Mouse (Mus musculus): ENCODE data around the gene Pigm. TPM values are rescaled to one million over a fixed set of nuclear protein-coding genes. Genes with fewer than 3 reads are reported as not detected.

Pigm gene
- total RNA-seq, 1 experiment from 2014 or later = 17.4 TPM

DNA sequence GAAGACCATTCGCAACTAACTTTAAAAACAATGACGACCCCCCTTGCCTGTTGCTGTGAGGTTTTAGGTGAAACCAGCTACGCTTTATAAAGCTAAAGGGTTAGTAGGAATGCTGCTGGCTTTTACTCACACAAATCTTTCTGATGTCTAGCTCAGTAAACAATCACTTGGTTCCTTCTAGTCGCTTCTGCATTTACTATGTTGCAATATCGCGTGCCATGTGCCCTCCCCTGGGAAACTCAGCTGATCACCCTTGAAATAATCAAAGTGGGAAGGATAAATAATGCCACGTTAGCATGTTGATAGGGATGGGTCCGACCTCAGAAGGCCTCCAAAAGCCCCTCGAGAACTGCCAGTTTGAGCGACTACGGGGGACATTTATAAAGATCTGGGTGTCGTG is 29.0 kb upstream of the Pigm start:
- no peak; a peak in 1 of 4 replicates for ATAC-seq (replicated peaks in 1 of 2; ENCODE audit: insufficient read depth in 1 of 2, low FRiP score in 2 of 2, low TSS enrichment in 1 of 2, low read depth in 1 of 2, poor library complexity in 2 of 2, severe bottlenecking in 2 of 2)

DNA sequence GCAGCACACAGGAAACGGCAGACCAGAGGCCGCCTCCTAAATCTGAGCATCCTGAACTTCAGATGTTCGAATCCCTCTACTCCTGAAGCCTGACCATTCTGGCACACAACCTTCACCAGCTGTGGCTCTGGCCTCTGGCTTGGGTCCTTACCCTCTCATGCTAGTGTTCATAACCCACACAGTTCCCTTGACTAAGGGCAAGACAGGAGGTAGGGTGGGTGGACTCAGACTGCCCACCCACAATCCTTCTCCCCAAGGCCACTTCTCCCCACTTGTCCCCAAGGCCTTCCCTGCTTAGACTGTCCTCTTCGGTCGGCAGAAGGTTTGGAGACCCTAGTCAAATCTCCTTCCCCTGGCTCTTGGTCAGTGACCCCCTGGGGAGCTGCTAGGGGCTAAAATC is 26.8 kb upstream of the Pigm start:
- ATAC-seq (replicated peaks in 1 of 2; ENCODE audit: insufficient read depth in 1 of 2, low FRiP score in 2 of 2, low TSS enrichment in 1 of 2, low read depth in 1 of 2, poor library complexity in 2 of 2, severe bottlenecking in 2 of 2) = no peak

DNA sequence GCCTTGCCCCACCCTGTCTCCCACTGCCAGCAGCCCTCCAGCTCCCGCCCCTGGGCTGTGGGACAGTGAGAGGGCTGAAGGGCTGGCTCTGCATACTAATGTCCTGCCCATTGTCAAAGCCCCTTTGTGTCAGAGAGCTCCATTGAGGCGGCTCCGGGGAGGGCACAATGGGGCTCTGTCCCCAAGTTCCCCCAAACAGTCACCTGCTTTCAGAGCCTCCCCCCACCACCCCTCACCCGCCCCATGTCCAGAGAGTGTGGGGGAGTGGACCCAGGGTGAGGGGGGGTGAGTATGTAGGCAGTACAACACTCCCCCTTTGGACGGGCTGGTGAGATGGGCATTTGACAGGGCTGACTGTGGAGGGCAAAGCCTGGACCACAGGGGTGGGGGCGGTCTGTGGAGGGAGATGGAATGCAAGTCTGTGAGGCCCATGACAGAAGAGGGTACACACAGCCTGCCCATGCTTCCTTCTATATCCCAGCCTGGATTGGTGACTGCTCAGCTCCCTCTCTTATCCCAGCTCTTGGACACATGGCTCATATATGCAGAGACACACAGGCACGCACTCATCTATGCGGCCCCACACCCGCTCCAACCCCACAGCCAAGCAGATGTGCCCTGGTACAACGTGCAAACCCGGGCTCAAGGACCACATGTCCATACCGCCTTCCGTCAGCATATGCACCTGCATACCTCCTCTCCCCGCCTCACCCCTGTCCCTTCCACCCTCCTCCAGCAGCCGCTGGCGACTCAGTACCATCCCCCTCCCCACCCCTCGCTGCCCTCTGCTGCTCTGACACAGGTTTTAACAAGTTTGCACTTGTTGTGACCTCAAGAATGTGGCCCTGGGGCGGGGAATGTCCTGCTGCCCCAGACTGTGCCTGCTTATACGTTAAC is 26.2 kb upstream of the Pigm start:
- ATAC-seq (replicated peaks in 1 of 2; ENCODE audit: insufficient read depth in 1 of 2, low FRiP score in 2 of 2, low TSS enrichment in 1 of 2, low read depth in 1 of 2, poor library complexity in 2 of 2, severe bottlenecking in 2 of 2) = no peak

DNA sequence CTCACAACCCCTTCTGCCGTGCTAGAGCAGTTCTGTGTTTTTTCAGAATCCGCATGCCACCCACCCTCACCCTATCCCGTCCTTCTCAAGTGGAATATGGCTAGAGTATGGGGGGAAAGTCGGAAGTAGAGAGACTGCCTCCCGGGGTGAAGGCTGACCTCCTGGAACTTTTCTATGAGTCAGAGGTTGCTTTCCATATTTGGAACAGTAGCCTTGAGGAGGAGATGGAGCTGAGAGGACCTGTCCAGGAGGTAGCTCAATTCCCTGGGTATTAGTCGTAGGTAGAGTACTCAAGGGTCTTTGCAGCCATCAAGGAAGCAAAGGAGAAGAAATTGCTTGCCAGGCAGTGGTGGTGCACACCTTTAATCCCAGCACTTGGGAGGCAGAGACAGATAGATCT is 24.3 kb upstream of the Pigm start:
- ATAC-seq (replicated peaks in 1 of 2; ENCODE audit: insufficient read depth in 1 of 2, low FRiP score in 2 of 2, low TSS enrichment in 1 of 2, low read depth in 1 of 2, poor library complexity in 2 of 2, severe bottlenecking in 2 of 2) = no peak

DNA sequence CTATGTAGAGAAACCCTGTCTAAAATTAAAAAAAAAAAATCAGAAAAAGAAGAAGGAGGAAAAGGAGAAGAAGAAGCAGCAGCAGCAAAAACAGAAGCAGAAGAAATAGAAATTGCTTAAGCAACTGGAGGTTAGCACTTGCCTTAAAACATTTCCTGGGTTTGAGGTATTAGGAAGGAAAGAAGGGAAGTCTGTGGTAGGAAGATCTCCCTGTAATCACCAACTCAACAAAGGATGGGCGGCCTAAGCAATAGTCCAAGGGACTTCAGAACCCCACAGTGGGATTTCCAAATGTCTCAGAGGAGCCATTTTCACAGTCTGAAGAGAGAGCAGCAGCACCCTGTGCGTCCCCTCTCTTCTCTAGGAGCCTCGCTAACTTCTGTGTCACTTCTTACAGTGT is 23.9 kb upstream of the Pigm start:
- peak in 1 of 2 experiments; percentile 78; a peak in 2 of 4 replicates for ATAC-seq (replicated peaks in 1 of 2; ENCODE audit: insufficient read depth in 1 of 2, low FRiP score in 2 of 2, low TSS enrichment in 1 of 2, low read depth in 1 of 2, poor library complexity in 2 of 2, severe bottlenecking in 2 of 2)

DNA sequence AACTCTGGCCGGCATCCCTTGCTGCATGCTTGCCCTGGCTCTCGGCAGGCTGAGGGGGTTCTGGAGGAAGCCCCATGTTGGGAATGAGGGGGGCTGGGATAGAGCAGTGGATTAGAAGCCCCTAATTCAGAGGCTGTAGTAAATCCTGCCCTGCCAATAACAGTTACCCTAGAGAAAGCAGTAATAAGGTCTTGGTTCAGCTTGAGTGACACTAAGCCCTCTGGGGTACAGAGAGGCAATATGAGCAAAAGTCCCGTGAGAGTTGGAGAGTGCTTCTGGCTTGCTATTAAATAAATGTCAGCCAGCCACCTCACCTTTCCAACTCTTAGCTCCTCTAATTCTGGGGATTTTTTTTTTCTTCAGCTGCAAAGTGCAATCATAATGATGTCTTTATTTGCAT is 21.0 kb upstream of the Pigm start:
- no peak for ATAC-seq (replicated peaks in 1 of 2; ENCODE audit: insufficient read depth in 1 of 2, low FRiP score in 2 of 2, low TSS enrichment in 1 of 2, low read depth in 1 of 2, poor library complexity in 2 of 2, severe bottlenecking in 2 of 2)

DNA sequence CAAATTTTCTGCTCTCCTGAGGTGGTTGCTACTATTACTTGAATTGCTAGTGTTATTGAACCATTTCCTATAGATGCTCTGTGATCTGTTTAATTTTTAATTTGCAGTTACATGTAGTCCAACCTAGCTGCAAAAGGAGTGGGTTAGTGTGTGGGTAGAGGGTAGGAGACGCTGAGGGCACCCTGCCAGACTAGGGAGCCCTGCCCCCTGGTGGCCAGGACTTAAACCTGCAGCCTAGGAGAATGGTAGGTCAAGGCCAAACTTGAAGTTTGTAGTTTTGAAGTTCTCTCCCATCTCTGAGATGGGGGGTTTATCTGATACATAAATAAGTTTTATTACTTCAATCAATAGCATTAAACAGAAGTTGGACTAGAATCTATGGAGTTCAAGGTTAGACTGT is 18.8 kb upstream of the Pigm start:
- peak; percentile 86 to 89 for ATAC-seq (replicated peaks in 1 of 2; ENCODE audit: insufficient read depth in 1 of 2, low FRiP score in 2 of 2, low TSS enrichment in 1 of 2, low read depth in 1 of 2, poor library complexity in 2 of 2, severe bottlenecking in 2 of 2)

DNA sequence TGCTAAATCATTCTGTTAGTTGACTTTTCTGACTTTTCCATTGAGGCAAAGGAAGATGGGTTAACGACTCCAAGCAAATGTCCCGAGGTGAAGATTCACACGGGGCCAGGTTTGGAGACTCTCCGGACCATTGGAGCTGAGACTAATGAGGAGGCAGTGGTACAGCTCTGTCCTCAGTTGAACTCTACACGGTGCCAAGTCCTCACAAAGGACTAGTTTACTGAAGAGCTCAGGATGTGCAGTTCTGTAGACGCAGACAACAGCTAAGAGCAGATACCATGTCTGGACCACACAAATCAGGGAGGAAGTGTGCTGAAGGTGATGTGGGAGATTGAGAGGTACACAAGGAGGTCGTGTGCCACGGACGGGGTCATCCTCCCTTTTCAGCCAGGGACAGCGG is 18.0 kb upstream of the Pigm start:
- ATAC-seq (replicated peaks in 1 of 2; ENCODE audit: insufficient read depth in 1 of 2, low FRiP score in 2 of 2, low TSS enrichment in 1 of 2, low read depth in 1 of 2, poor library complexity in 2 of 2, severe bottlenecking in 2 of 2) = no peak

DNA sequence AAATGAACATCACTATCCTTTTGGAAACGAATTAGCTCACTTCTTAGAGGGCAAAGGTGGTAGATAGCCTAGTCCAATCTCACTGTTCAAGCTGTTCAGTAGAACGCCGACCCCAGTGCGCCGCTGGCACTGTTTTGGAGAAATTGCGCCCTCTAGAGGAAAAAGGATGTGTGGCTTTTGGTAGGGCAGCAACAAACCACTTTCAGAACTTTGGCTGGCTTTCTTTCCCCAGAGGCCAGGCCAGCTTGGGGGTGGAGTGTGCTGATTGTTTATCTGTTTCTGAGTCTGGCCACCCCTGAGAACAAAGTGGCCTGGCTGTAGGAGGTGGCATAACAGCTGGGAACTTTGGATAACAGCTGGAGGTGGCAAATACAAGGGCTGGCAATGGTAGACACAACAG is 11.7 kb upstream of the Pigm start:
- peak; percentile 63 to 65; a peak in 3 of 4 replicates for ATAC-seq (replicated peaks in 1 of 2; ENCODE audit: insufficient read depth in 1 of 2, low FRiP score in 2 of 2, low TSS enrichment in 1 of 2, low read depth in 1 of 2, poor library complexity in 2 of 2, severe bottlenecking in 2 of 2)

DNA sequence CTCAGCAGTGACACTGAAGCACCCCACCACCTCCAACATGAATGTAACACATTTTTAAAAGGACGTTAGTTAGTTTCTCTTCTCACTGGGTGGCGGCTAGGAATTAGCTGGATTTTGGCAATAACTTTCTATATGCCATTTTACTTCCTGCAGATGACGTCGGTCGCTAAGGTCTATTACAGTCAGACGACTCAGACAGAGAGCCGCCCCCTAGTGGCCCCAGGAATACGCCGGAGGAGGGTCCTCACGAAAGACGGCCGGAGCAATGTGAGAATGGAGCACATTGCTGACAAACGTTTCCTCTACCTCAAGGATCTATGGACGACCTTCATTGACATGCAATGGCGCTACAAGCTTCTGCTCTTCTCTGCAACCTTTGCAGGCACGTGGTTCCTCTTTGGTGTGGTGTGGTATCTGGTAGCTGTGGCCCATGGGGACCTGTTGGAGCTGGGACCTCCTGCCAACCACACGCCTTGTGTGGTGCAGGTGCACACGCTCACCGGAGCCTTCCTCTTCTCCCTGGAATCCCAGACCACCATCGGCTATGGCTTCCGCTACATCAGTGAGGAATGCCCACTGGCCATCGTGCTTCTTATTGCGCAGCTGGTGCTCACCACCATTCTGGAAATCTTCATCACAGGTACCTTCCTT is 7.5 kb upstream of the Pigm start:
- ATAC-seq (replicated peaks in 1 of 2; ENCODE audit: insufficient read depth in 1 of 2, low FRiP score in 2 of 2, low TSS enrichment in 1 of 2, low read depth in 1 of 2, poor library complexity in 2 of 2, severe bottlenecking in 2 of 2) = peak; percentile 68

DNA sequence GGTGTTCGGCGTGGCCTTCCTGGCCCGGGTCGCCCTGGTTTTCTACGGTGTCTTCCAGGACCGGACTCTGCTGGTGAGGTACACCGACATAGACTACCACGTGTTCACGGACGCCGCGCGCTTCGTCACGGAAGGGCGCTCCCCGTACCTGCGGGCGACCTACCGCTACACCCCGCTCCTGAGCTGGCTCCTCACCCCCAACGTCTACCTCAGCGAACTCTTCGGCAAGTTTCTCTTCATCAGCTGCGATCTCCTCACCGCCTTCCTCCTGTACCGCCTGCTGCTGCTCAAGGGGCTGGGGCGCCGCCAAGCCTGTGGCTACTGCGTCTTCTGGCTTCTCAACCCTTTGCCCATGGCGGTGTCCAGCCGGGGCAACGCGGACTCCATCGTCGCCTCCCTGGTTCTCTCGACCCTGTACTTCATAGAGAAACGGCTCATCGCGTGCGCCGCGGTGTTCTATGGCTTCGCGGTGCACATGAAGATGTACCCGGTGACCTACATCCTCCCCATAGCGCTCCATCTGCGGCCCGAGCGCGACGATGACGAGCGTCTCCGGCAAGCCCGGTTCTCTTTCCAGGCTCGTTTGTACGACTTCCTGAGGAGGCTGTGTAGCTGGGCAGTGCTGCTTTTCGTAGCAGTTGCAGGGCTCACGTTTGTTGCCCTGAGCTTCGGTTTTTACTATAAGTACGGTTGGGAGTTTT is 562 bp downstream of the Pigm start:
- ATAC-seq (replicated peaks in 1 of 2; ENCODE audit: insufficient read depth in 1 of 2, low FRiP score in 2 of 2, low TSS enrichment in 1 of 2, low read depth in 1 of 2, poor library complexity in 2 of 2, severe bottlenecking in 2 of 2) = peak; percentile 33 to 43; a peak in 3 of 4 replicates

DNA sequence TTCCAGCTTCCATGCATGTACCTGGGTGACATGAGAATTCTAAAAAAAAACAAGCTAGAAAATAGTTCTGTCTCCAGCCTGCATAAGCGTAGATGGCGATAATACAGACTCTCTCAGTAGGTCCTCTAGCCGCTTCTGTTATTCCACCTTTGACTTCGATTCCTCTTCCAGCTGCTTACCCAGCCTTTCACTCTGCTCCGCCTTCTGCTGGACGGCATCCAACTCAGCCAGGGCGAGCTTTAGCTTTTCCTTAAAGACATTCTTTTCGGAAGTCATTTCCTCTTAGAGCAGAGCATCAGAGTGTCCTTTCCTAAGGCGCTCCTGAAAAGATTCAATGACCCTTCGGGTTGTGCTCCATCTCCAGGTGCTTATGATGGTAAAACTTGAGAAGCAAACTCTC is 3.7 kb downstream of the Pigm start:
- ATAC-seq (replicated peaks in 1 of 2; ENCODE audit: insufficient read depth in 1 of 2, low FRiP score in 2 of 2, low TSS enrichment in 1 of 2, low read depth in 1 of 2, poor library complexity in 2 of 2, severe bottlenecking in 2 of 2) = no peak

DNA sequence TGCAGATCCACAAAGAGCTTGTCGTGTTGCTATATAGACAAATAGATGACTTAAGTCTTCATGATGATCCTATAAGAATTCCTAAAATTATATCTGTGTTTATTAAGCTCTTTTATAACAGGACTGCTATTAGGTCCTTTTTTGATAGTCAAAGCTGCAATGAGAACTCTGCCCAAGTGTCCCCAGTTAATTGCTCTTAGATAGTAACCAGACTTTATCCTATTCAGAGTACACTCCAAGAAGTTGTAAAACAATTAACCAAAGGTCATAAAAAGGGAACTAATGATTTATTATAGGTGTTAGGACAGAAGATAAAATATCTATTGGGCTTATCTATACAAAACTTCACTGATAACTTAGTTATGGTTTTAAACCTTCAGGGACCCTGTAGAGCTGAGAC is 5.7 kb downstream of the Pigm start:
- no peak for ATAC-seq (replicated peaks in 1 of 2; ENCODE audit: insufficient read depth in 1 of 2, low FRiP score in 2 of 2, low TSS enrichment in 1 of 2, low read depth in 1 of 2, poor library complexity in 2 of 2, severe bottlenecking in 2 of 2)

DNA sequence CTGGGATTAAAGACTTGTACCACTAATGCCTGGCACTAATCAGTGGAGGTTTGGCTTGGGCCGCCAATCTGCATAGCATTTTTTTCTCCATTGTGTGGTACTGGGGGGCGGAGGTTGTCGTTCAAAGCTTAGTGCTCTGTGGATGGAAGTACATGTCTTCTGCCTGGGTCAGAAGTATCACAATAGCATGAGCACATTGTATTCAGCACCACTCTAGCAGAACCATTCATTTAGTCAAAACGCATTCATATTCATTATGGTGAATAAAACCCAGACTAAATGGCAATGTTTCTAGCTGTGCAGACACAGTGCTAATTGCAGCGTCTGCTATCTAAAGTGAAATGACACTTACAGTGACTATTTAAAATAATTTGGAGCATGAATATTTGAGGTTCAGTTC is 10.9 kb downstream of the Pigm start:
- no peak for ATAC-seq (replicated peaks in 1 of 2; ENCODE audit: insufficient read depth in 1 of 2, low FRiP score in 2 of 2, low TSS enrichment in 1 of 2, low read depth in 1 of 2, poor library complexity in 2 of 2, severe bottlenecking in 2 of 2)

DNA sequence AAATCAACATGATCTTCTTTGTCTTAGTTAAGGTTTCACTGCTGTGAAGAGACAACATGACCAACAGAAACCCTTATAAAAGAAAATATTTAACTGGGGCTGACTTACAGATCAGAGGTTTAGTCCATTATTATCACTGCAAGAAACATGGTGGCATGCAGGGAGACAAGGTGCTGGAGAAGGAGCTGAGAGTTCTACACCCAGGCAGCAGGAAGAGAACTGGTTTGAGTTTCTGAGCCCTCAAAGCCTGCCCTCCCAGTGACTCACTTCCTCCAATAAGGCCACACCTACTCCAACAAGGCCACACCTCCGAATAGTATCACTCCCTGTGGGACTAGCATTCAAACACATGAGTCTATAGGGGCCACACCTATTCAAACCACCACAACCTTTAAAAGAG is 14.4 kb downstream of the Pigm start:
- no peak for ATAC-seq (replicated peaks in 1 of 2; ENCODE audit: insufficient read depth in 1 of 2, low FRiP score in 2 of 2, low TSS enrichment in 1 of 2, low read depth in 1 of 2, poor library complexity in 2 of 2, severe bottlenecking in 2 of 2)

DNA sequence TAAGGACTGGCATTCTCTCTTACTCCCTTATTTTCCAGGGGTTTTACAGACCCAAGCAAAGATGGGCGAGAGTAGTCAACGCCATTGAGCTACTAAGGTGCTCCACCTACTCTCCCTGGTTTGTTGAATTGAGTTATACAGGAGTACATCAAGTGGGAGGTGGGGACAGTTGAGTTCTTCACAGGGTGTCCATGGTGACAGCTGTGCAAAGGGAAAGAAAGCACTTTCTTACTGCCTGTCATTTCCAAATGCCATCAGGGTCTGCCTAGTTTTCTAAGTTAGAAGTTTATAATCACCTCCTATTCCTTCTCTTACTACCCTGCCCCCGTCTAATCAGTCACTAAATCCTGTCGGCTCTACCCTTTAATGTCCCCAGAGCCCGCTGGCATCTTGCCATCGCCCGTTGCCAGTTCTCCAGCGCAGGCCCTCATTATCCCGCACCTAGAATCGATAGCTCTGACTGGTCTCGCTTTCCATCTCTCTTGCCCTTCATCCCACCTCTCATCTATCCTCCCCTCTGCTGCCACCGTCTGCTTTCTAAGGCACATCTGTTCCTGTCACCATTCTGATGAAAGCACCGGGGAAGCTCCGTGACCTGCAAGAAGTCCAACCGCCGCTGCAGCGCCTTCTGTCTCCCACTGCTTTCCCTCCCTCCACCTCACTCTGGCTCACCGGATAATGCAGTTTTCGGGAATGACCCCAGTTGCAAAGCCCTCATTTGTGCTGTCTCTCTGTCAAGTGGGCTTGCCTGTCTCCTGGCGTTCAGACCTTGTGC is 15.6 kb downstream of the Pigm start:
- ATAC-seq (replicated peaks in 1 of 2; ENCODE audit: insufficient read depth in 1 of 2, low FRiP score in 2 of 2, low TSS enrichment in 1 of 2, low read depth in 1 of 2, poor library complexity in 2 of 2, severe bottlenecking in 2 of 2) = no peak

DNA sequence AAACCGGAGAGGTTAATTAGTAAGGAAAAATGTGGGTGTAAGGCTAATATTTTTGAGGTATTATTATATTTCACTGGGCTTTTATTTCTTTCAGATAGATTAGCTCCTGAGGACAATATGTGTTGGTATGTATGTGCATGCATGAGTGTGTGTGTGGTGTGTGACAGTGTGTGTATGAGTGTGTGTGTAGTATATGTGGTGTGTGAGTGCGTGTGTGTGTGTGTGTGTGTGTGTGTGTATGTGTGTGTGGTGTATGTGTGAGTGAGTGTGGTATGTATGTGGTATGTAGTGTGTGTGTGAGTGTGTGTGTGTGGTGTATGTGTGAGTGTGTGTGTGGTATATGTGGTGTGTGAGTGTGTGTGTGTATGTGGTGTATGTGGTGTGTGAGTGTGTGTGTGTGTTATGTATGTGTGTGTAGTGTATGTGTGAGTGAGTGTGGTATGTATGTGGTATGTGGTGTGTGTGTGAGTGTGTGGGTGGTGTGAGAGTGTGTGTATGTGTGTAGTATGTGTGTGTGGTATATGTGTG is 16.4 kb downstream of the Pigm start:
- ATAC-seq (replicated peaks in 1 of 2; ENCODE audit: insufficient read depth in 1 of 2, low FRiP score in 2 of 2, low TSS enrichment in 1 of 2, low read depth in 1 of 2, poor library complexity in 2 of 2, severe bottlenecking in 2 of 2) = no peak

All from hematopoietic stem cell, adult 5-6 weeks (primary cell).